Mouse (Mus musculus) CH12.LX (cell line): ENCODE measurements around the gene Nsl1. TPM values are rescaled to one million over a fixed set of nuclear protein-coding genes. Genes with fewer than 3 reads are reported as not detected.

Source experiments
- DNase-seq: peaks from one replicate; pipeline ENCODE4 v3.0.0-alpha.2; 2013; ENCODE audit errors: extremely low read depth
- H3K27ac ChIP-seq: 2 replicates; pipeline ENCODE4 v1.5.1; 2012; ENCODE audit warnings: low read depth, mild to moderate bottlenecking, control low read depth, moderate library complexity; ENCODE audit not compliant: insufficient read depth
- H3K27me3 ChIP-seq: replicated peaks from 2 replicates; pipeline ENCODE3; 2012; ENCODE audit warnings: inconsistent platforms
- H3K36me3 ChIP-seq, 2 experiments: replicated peaks in 1 of 2; 2 replicates each; pipeline versions ENCODE3 to v1.6.1; 2012; ENCODE audit warnings: inconsistent platforms in 1 of 2, low read length in 1 of 2, mild to moderate bottlenecking in 1 of 2, mixed read lengths in 1 of 2, moderate library complexity in 1 of 2; ENCODE audit not compliant: control insufficient read depth in 1 of 2, insufficient read depth in 1 of 2
- H3K4me1 ChIP-seq, 2 experiments: 2 replicates each; pipeline ENCODE4 v1.6.1; 2012; ENCODE audit warnings: inconsistent platforms in 1 of 2, moderate library complexity in 1 of 2; ENCODE audit not compliant: insufficient read depth in 2 of 2, control insufficient read depth in 1 of 2
- H3K4me2 ChIP-seq: 2 replicates; pipeline ENCODE4 v1.6.1; 2012; ENCODE audit warnings: low read depth, mild to moderate bottlenecking, control low read depth; ENCODE audit not compliant: poor library complexity, insufficient read depth, severe bottlenecking
- H3K4me3 ChIP-seq, 3 experiments: fragments of 150-350 bp in 1 of 3; sonication (generic) in 1 of 3; replicated peaks in 1 of 3; 2 replicates each; pipeline versions ENCODE3 to v1.5.1; 2011 to 2012; ENCODE audit warnings: low read depth in 2 of 3, low read length in 2 of 3, mild to moderate bottlenecking in 2 of 3, moderate library complexity in 2 of 3, control low read depth in 1 of 3, improper control_type of control experiment in 1 of 3, inconsistent platforms in 1 of 3, mixed read lengths in 1 of 3; ENCODE audit not compliant: poor library complexity in 1 of 3
- H3K79me2 ChIP-seq: replicated peaks from 2 replicates; pipeline ENCODE4 v1.6.1; 2012; ENCODE audit warnings: mild to moderate bottlenecking, moderate library complexity; ENCODE audit not compliant: control insufficient read depth, poor library complexity, insufficient read depth, severe bottlenecking; ENCODE audit errors: extremely low read depth
- H3K9ac ChIP-seq: 2 replicates; pipeline ENCODE4 v1.6.1; 2012; ENCODE audit warnings: low read depth, mild to moderate bottlenecking, control low read depth, moderate library complexity; ENCODE audit not compliant: insufficient read depth
- H3K9me3 ChIP-seq: replicated peaks from 2 replicates; pipeline ENCODE3; 2012; ENCODE audit warnings: low read length, inconsistent platforms, mixed read lengths
- BHLHE40 ChIP-seq: IDR thresholded peaks from 2 replicates; pipeline ENCODE4 v1.6.1; 2011; ENCODE audit warnings: mild to moderate bottlenecking, low read depth, low read length, improper control_type of control experiment
- CHD2 ChIP-seq: IDR thresholded peaks from 2 replicates; pipeline ENCODE4 v1.6.1; 2011; ENCODE audit warnings: low read length, improper control_type of control experiment
- CTCF ChIP-seq, 2 experiments: IDR thresholded peaks in 1 of 2; conservative IDR thresholded peaks in 1 of 2; 2 replicates each; pipeline ENCODE4 v1.5.1; 2011 to 2012; ENCODE audit warnings: low read depth in 2 of 2, low read length in 2 of 2, improper control_type of control experiment in 1 of 2, inconsistent platforms in 1 of 2, mild to moderate bottlenecking in 1 of 2, moderate library complexity in 1 of 2
- ELF1 ChIP-seq: IDR thresholded peaks from 2 replicates; pipeline ENCODE4 v1.6.1; 2014; ENCODE audit warnings: low read depth, mild to moderate bottlenecking, inconsistent platforms, low read length, improper control_type of control experiment
- ETS1 ChIP-seq: conservative IDR thresholded peaks from 2 replicates; pipeline ENCODE4 v1.6.1; 2012; ENCODE audit warnings: low read depth, mild to moderate bottlenecking, inconsistent platforms, low read length, improper control_type of control experiment, moderate library complexity
- HCFC1 ChIP-seq: IDR thresholded peaks from 2 replicates; pipeline ENCODE4 v1.6.1; 2012; ENCODE audit warnings: low read depth, mild to moderate bottlenecking, inconsistent platforms, low read length, improper control_type of control experiment
- MAFK ChIP-seq: IDR thresholded peaks from 2 replicates; pipeline ENCODE4 v1.6.1; 2011; ENCODE audit warnings: low read length, improper control_type of control experiment; ENCODE audit not compliant: insufficient replicate concordance
- MAZ ChIP-seq: IDR thresholded peaks from 2 replicates; pipeline ENCODE4 v1.6.1; 2012; ENCODE audit warnings: low read depth, mild to moderate bottlenecking, inconsistent platforms, low read length, improper control_type of control experiment, moderate library complexity
- MXI1 ChIP-seq: IDR thresholded peaks from 2 replicates; pipeline ENCODE4 v1.6.1; 2011; ENCODE audit warnings: mild to moderate bottlenecking, low read depth, low read length, improper control_type of control experiment
- MYC ChIP-seq: IDR thresholded peaks from 2 replicates; pipeline ENCODE4 v1.6.1; 2011; ENCODE audit warnings: low read depth, mild to moderate bottlenecking, improper control_type of control experiment, low read length
- NELFE ChIP-seq: IDR thresholded peaks from 2 replicates; pipeline ENCODE4 v1.6.1; 2011; ENCODE audit warnings: low read depth, low read length, improper control_type of control experiment
- RCOR1 ChIP-seq: conservative IDR thresholded peaks from 2 replicates; pipeline ENCODE4 v1.6.1; 2012; ENCODE audit warnings: low read depth, mild to moderate bottlenecking, inconsistent platforms, low read length, improper control_type of control experiment
- SMC3 ChIP-seq: IDR thresholded peaks from 2 replicates; pipeline ENCODE4 v1.6.1; 2011; ENCODE audit warnings: low read depth, low read length, improper control_type of control experiment
- TCF12 ChIP-seq: IDR thresholded peaks from 2 replicates; pipeline ENCODE4 v1.6.1; 2014; ENCODE audit warnings: low read depth, mild to moderate bottlenecking, inconsistent platforms, low read length, improper control_type of control experiment
- ZC3H11A ChIP-seq: IDR thresholded peaks from 2 replicates; pipeline ENCODE4 v1.6.1; 2012; ENCODE audit warnings: low read depth, mild to moderate bottlenecking, inconsistent platforms, low read length, improper control_type of control experiment
- ZNF384 ChIP-seq: IDR thresholded peaks from 2 replicates; pipeline ENCODE4 v1.6.1; 2012; ENCODE audit warnings: low read depth, low read length, improper control_type of control experiment, inconsistent platforms
- dilution Hi-C: fragments of 300-500 bp; cut with MboI; formaldehyde crosslinking; loops from 2 replicates; pipeline ENCODE4 v1.14.3; 2020; ENCODE audit warnings: low sequenced_read_pairs; ENCODE audit not compliant: extremely low pct_unique_long_range_greater_than_20kb, extremely low pct_ligation_motif_present
- in situ Hi-C: fragments of 300-500 bp; cut with MboI; formaldehyde crosslinking; loops from 3 replicates; pipeline ENCODE4 v1.14.3; 2019; ENCODE audit warnings: low sequenced_read_pairs, low pct_ligation_motif_present, low pct_unique_long_range_greater_than_20kb, mixed read lengths
- polyA plus RNA-seq: library from polyadenylated mRNA; unstranded; fragments of >175 nt; gene quantifications from 2 replicates; pipeline ENCODE4 v1.2.1, GENCODE M21; 2012; ENCODE audit warnings: low read depth; ENCODE audit not compliant: insufficient read length
- total RNA-seq, 2 experiments: library from RNA; depleted of rRNA; stranded (reverse); fragments of 300-350 nt in 1 of 2; fragments of >200 nt in 1 of 2; gene quantifications; 2 replicates each; pipeline ENCODE4 v1.2.3; 2012 to 2014

Nsl1 gene
- total and polyA plus RNA-seq, 3 experiments, result 16.0 to 27.1 (median 17.4) TPM

DNA sequence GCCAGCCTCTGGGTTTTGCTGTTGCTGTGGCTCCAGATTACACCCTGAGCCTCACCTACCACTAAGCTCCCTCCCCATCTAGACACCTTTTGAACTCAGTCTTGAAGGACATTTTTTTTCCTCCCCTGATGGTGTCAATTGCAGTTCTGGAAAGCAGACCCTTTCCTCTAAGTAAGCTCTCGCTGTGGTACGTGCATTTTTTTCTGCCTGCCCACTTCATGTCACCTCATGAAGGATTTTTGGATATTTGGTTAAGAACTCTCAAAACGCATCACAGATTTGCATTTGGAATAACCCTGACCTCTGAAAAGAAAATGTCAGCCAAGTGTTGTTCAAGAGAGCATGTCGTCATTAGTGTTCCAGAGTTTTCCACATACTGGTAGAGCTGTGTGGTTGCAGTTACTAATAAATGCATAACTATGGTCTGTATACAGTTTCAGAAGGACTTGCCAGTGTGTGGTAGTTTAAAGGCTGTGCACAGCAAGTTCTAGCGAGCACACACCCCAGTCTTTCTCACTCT is 37.0 kb downstream of the Nsl1 start (continued):
- TF ChIP-seq MXI1, result peak; percentile 16; the same call in 1 of the 2 replicates
- TF ChIP-seq CHD2, result no peak
- TF ChIP-seq ELF1, result no peak
- TF ChIP-seq ETS1, result peak; percentile 88
- TF ChIP-seq RCOR1, result 0 out of 2 replicates have a peak, but pooled peaks have one; percentile 21
- no peak for TF ChIP-seq HCFC1
- TF ChIP-seq SMC3, result no peak
- TF ChIP-seq NELFE, result 0 out of 2 replicates have a peak, but pooled peaks have one; percentile 8
- TF ChIP-seq TCF12, result peak; percentile 64
- peak; percentile 89 for TF ChIP-seq ZNF384
- 0 out of 2 replicates have a peak, but pooled peaks have one; percentile 71 for TF ChIP-seq MAFK
- 0 out of 2 replicates have a peak, but pooled peaks have one; percentile 46 for TF ChIP-seq MAZ

GRCm38 (mm10) chr1:191102730-191103370 is 40.0 kb downstream of the Nsl1 start:
- in situ Hi-C loops, result loop anchor here (25.0 kb wide), 1 partner anchor 709 kb away; the partner anchor contains the start of gene Nek2

DNA sequence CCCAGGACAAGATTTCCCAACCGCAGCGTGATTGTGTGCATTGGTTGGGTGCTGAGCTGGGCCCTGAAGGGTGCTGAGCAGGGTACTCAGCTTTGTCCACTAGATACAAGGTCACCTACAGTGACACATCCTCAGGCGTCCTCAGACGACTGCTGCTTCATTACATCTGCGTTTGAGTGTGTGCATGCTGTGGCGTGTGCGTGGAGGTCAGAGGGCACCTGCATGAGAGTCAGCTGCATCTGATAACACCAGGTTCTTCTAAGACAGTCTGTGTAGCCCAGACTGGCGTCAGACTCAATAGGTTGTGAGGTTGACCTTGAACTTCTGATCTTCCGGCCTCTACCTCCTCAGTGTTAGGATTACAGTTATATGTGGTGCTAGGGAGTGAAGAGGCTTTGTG is 42.4 kb downstream of the Nsl1 start:
- dilution Hi-C loops, result no loop called here

More at GRCm38 (mm10) chr1:191102730-191103370, 40.0 kb downstream of the Nsl1 start:
- TF ChIP-seq NELFE, result no peak
- TF ChIP-seq ZC3H11A, result no peak
- TF ChIP-seq MAFK, result no peak
- dilution Hi-C loops, result no loop called here
- H3K27me3 ChIP-seq, result no peaks in the 10 kb centered on the region
- H3K27ac ChIP-seq, result no peak overlapping the region
- DNase-seq, result no peak
- H3K36me3 ChIP-seq, result peaks cover 26 to 54% of the 10 kb centered on the region in 2 experiments
- no peak overlapping the region for H3K4me3 ChIP-seq
- no peak overlapping the region for H3K9ac ChIP-seq
- H3K79me2 ChIP-seq, result peaks cover 6% of the 10 kb centered on the region; the same call in 1 of the 2 replicates
- peaks cover 9% of the 10 kb centered on the region for H3K9me3 ChIP-seq
- H3K4me2 ChIP-seq, result no peak overlapping the region
- peaks cover 19 to 53% of the 10 kb centered on the region in 2 experiments for H3K4me1 ChIP-seq

More for the DNA sequence above, 42.4 kb downstream of the Nsl1 start:
- H3K9ac ChIP-seq, result no peak overlapping the region
- H3K4me1 ChIP-seq, result peaks cover 20 to 47% of the 10 kb centered on the region in 2 experiments
- no peak overlapping the region for H3K4me2 ChIP-seq
- in situ Hi-C loops, result loop anchor here (25.0 kb wide), 1 partner anchor 707 kb away; the partner anchor contains the start of gene Nek2
- no peak overlapping the region for H3K27ac ChIP-seq
- no peaks in the 10 kb centered on the region for H3K27me3 ChIP-seq
- no peak for DNase-seq
- peaks cover 34 to 70% of the 10 kb centered on the region in 2 experiments for H3K36me3 ChIP-seq
- no peak for TF ChIP-seq MXI1
- TF ChIP-seq RCOR1, result no peak
- TF ChIP-seq CTCF (conservative IDR thresholded peaks at IDR 0.05 in 1 of 2, IDR thresholded peaks at IDR 0.05 in 1 of 2; ENCODE audit: low read depth in 2 of 2, low read length in 2 of 2), result no peak
- TF ChIP-seq MYC, result no peak
- no peak for TF ChIP-seq BHLHE40
- TF ChIP-seq, all 38 proteins: peak for 0
- H3K9me3 ChIP-seq, result peaks cover 9% of the 10 kb centered on the region
- no peak overlapping the region for H3K4me3 ChIP-seq
- H3K79me2 ChIP-seq, result no peaks in the 10 kb centered on the region
